Mouse (Mus musculus): ENCODE data around the gene Atxn2.

The Atxn2 gene

GRCm38 (mm10) chr5:121762949-121763348 lies 51.8 kb downstream of the Atxn2 start:
- in situ Hi-C loops (cut with MboI, MseI), result no loop called here

DNA sequence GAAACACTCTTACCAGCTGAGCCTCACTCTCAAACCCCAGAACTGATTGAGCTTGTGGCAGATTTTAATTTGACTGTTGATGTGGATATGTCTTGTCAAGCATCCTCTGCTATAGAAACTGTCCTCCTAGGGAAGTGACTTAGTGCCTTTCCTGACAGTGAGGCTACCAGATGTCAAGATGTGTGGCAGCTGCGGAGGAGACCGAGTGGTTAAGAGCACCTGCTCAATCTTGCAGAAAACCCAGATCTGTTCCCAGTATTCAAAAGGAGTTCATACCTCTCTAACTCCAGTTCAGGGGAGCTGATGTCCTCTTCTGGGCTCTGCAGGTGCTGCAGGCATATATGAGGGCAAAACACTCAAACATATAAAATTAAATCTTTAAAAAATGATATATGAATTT lies 53.9 kb downstream of the Atxn2 start:
- in situ Hi-C loops (cut with MboI, MseI), result no loop called here

GRCm38 (mm10) chr5:121766038-121766773 lies 55.1 kb downstream of the Atxn2 start:
- in situ Hi-C loops (cut with MboI, MseI), result no loop called here

GRCm38 (mm10) chr5:121767564-121767963 lies 56.4 kb downstream of the Atxn2 start:
- in situ Hi-C loops (cut with MboI, MseI), result no loop called here

GRCm38 (mm10) chr5:121769827-121770226 lies 58.7 kb downstream of the Atxn2 start:
- in situ Hi-C loops (cut with MboI, MseI), result no loop called here

- in situ Hi-C loops (cut with MboI, MseI), result no loop called here
Observed at GRCm38 (mm10) chr5:121771611-121772010, 60.5 kb downstream of the Atxn2 start.

DNA sequence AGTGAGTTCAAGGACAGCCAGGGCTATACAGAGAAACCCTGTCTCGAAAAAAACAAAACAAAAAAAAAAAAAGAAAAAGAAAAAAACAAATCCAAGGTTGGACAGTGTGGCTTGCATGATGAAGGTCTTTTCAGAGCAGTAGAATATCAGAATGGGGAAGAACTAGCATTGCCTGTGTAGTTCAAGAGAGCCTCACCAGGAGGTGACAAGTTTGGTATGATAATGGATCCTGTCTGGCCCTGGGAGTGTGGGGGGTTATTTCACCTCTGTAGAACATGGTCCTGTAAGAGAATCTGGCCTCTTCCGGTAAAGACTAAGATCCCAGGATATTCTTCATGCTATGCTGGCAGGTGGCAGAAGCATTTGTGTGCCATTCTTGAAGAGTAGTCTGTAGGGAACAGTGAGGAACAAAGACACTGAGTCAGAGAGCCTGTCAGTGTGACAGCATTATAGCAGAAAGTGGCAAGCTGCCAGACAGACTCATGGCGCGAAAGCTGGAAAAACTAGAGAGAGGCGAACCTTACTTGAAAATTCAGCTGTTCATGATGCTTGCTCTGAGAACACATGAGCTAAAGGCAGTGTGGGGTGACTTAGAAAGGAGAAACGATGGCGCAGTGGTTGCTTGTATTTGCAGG lies 67.5 kb downstream of the Atxn2 start:
- in situ Hi-C loops (cut with MboI, MseI), result no loop called here

GRCm38 (mm10) chr5:121780180-121780579 lies 69.0 kb downstream of the Atxn2 start:
- in situ Hi-C loops (cut with MboI, MseI), result no loop called here

DNA sequence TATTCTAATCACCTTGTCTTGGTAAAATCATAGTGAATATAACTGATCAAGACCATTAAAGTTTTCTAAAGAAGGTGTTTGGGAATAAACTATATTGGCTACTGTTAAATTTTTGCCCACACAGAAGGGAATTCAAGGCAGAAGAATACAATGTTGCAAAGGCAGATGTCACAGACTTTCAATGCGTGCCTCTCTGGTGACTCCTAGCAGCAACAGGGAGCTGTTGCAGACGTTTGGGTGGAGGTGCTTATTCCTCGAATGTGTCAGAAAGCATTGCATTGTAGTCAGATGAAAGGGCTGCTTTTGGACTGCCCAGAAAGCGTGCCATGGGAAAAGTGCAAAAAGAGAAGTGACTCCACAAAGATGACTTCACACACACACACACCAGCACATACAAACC lies 71.3 kb downstream of the Atxn2 start:
- in situ Hi-C loops (cut with MboI, MseI), result no loop called here

DNA sequence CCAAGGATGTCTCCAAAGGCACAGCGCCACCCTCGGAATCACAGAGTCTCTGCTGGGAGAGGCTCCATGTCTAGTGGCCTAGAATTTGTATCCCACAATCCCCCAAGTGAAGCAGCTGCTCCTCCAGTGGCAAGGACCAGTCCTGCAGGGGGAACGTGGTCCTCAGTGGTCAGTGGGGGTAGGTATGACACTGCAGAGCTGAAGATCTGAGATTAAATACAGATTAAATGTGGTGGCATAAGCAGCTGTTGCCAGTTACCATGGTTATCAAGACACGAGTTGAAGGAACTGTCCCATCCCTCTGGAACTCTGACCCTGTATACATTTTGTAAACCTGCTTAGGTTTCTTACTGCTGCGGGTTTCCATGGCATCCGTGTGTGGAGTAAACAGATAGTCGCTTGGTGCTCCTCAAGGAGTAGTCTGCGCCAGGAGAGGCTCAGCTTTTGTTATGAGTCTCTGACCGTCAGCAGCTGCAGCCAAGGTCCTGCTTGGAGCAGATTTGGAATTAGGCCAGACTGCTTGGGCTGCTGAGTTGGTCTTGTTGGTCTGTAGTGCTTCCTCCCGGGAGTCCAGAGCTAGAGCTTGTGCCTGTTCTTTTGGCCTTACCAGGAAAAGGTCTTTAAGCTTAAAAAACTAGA lies 72.8 kb downstream of the Atxn2 start:
- in situ Hi-C loops (cut with MboI, MseI), result no loop called here

- in situ Hi-C loops (cut with MboI, MseI), result no loop called here
Observed at GRCm38 (mm10) chr5:121791026-121791425, 79.9 kb downstream of the Atxn2 start.

DNA sequence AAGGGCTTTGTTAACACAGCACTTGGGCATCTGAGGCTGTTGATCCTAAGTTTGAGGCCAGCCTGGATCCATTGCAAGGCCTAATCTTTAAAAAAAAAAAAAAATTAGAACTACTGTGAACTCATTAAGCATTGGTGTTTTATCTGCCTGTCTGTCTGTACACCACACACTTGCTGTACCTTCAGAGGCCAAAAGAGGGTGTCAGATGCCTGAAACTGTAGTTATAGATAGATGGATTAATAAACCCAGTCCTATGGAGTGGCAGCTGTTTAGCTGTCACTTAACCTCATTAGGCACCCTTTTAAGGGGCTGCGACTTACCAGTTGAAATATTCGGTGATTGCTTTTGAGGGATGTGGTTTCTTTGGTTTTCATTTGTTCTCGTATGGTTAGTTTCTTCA lies 84.7 kb downstream of the Atxn2 start:
- in situ Hi-C loops (cut with MboI, MseI), result no loop called here

- in situ Hi-C loops (cut with MboI, MseI), result no loop called here
Observed at GRCm38 (mm10) chr5:121798447-121798846, 87.3 kb downstream of the Atxn2 start.

DNA sequence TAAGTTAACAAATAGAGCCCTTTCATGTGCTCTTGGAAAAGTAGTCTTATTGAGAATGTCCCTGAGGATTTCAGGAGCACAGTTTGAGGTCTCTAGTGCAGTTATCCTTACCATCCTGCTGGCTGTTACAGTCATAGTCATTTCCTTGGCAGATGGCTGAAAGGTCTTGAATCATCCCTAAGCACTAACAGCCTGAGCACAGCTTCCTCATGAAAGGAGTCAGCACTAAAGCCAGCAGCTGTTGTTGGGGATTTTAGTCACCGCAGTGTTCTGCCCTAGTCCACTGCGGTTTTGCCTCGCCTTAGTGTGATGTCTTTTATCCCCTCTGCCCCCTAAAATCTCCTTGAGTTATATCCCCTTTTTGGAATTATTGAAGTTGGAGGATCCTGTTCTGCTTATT lies 96.0 kb downstream of the Atxn2 start:
- in situ Hi-C loops (cut with MboI, MseI), result no loop called here

DNA sequence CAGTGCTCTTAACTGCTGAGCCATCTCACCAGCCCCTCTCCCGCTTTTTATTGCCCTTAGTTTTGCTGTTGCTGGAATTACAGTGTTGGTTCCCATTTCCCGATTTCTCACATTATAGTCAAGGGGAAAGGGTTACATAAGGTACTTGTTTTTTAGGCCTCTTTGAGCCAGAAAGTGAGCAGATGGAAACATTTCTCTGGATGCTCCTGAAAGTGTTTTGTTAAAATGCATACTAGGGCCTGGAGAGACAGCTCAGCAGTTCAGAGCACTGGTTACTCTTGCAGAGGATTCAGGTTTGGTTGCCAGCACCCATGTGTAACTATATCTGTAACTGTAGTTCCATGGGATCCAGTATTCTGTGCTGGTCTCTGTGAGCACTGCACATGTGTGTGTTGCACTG lies 97.1 kb downstream of the Atxn2 start:
- in situ Hi-C loops (cut with MboI, MseI), result no loop called here

GRCm38 (mm10) chr5:121809667-121810224 lies 98.6 kb downstream of the Atxn2 start:
- in situ Hi-C loops (cut with MboI, MseI), result loop anchor here (5.0 kb wide), 1 partner anchor 38 kb away; the partner anchor contains the start of gene Pheta1

DNA sequence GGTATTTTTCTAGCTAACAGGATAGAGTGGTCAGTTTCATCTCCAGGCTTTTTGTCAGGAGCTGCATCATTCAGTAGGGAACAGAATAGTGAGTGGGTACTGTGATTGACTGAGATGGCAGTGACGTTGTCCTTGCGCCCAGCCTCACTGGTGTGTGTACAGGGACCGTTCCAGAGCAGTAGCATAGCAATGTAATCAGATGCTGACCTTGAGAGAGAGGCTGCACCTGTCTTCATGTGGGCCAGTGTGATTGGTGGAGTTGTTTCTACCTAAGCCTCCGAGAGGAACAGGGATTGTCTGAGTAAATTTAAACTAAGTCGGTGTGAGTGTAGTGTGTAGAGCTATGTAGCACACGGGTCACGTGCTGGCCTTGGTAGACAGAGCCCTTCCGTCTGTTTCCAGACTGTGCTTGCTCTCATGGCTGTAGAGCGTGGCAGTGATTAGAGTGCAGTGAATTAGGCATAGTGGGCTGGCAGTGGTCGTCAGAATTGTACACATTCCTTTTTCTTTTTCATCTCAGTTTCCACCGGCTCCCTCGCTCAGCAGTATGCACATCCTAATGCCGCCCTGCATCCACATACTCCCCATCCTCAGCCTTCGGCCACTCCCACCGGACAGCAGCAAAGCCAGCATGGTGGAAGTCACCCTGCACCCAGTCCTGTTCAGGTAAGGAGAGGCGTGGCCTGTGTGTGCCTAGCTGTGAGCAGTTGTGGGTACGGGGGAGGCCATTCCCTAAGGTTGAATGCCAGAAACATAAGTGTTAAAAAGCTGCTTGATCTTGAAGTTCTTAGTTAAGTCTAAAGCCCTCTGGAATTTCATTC lies 99.4 kb downstream of the Atxn2 start:
- in situ Hi-C loops (cut with MboI, MseI), result loop anchor here (5.0 kb wide), 1 partner anchor 37 kb away; the partner anchor contains the start of gene Pheta1

DNA sequence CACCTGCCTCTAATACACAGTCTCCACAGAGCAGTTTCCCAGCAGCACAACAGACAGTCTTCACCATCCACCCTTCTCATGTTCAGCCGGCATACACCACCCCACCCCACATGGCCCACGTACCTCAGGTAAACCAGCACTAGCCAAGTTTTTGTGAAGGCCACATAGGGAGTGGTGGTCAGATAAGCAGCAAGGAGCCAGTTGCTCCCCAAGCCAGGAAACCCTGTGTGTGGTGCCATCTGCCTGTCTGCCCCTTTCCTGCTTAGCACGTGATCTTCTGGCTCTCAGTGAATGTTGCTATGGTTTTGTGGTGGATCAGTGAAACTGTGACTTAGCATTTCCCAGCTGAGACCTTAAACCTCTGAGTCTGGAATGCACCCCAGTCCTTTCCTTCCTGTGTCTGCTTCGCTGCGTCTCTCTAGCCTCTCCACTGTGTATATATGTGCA lies 100.4 kb downstream of the Atxn2 start:
- in situ Hi-C loops (cut with MboI, MseI), result loop anchor here (5.0 kb wide), 1 partner anchor 36 kb away; the partner anchor contains the start of gene Pheta1

DNA sequence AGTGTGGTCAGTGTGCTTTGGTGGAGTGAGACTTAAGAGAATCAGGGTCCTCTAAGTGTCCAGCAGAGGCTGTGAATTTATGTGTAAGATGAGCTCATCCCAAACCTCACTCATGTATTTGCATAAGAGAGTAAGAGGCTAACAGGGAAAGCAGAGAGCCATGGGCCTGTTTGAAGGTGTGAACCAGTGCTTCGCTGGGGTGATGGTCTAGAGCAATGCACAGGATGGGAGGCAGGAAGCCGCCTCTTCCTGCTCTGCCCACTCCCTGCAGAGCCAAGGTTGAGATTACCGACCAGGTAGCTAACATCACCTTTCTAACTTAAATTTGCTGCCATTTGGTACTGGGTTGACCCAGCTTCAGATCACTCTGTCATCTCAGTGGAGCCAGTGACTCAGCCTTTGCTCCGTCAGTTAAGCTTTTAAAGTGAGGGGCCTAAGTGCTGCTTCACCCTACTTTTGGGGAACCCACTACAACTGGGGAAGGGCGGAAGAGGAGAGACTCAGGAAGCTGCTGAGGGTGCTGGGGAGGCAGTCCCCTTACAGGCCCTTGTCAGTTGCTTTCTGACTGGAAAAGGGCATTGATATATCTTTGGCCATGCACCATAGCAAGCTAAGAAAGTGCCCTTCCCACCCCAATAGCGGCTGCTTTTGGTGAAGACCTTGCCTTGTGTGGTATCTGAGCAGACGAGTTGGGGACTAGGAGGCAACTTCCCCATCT lies 101.5 kb downstream of the Atxn2 start:
- in situ Hi-C loops (cut with MboI, MseI), result loop anchor here (5.0 kb wide), 1 partner anchor 35 kb away; the partner anchor contains the start of gene Pheta1

DNA sequence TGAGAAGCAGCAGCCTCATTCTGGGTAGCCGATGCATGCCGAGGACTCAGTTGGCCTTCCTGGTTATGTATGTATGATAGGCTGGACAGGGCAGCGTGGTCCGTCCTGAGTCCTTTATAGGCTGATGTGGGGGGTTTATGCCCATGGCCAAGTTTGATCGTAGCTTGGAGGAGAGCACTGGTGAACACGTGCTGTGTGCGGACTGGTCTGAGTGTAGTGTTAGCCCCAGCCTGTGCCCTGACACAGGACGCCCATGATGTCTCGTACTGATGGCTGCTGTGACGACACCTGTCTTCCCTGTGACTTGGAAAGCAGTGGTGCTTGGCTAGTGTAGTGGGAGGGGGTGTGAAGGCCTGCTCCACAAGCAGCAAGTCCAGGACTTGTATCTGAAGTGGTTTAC lies 102.6 kb downstream of the Atxn2 start:
- in situ Hi-C loops (cut with MboI, MseI), result loop anchor here (5.0 kb wide), 1 partner anchor 34 kb away; the partner anchor contains the start of gene Pheta1

DNA sequence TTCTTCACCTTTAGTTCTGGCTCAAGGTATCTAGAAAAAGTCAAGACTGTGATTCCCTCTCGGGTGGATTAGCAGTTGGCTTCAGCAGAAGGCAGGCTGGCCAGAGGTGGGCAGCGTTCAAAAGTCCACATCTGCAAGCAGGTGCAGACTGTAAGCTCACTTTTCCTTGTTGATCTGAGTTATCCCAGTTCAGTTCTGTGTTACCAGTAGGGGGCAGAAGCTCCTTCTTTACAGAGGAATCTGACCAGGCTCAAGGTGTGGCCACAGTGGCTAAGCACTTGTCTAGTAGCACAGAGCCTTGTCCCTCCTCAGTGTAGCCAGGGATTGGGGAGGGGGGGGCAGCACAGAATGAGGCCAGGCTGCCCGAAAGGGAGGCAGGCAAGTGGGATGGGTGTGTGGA lies 103.9 kb downstream of the Atxn2 start:
- in situ Hi-C loops (cut with MboI, MseI), result no loop called here
